Mouse (Mus musculus) adrenal gland, postnatal 10 days (tissue): ENCODE measurements at regions not wholly inside any gene's neighbourhood (a gene's known extent, or its start where the extent isn't known, plus 50 kb on each side); places are given as distances from the start of the nearest gene placed in this dataset.

Source experiments
- DNase-seq: peaks from one replicate; pipeline ENCODE4 v3.0.0; 2021; ENCODE audit warnings: mixed read lengths

DNA sequence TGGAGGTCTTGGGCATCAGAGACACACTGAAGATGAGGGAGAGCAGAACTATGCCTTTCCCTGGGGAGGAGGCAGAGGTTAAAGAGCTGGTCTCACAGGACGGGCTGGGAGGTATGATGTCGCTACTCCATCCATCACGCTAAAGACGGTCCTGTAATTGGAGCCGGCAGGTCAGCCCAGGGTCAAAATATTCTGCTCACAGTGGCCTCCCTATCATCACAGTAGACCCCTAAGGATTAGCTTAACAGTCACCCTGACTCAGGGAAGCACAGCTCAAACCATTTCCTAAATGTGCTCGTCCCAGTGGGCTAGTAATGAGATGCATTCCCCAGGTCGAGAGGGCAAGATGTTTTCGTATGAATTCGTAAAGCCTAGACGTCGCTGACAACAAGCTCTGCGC, 53.7 kb upstream of the Mon1b start:
- DNase-seq, result no peak

DNA sequence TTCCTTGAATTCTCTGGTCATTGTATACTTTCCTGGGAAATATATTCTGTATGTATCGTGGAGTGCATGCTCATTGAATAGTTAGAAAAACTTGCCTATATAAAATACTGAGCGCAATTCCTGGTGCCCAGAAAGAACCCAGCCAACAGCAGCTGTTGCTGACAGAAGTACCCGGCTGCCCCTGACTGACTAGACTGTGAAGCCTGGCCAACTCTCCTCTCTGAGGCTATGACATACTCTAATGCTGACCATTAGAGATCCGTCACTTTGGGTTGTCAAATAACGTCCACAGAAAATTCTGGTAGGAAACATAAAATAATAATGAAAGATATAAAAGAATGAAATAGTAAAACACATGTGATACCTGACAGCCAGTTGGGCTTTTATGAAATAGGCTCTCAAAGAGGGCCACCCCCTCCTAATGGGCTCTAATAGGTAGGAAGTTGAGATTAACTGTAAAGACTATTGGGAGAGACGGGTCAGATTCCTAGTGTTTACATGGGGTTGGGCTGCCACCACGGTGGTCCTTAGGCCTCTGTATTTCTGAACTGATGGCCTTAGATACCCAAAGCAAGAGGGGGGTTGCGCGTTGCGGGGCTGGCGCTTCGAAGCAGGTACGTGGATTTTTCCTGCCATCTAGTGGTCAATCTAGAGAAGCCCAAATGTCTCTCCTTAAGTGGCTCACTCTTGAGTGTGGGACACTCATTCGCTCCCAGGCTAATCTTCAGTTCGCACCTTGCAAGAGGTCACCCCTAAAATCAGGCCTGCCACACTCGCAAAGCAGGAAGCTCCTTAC, 53.0 kb upstream of the Mon1b start:
- peak; percentile 17 for DNase-seq

- no peak for DNase-seq
Observed at GRCm38 (mm10) chr8:113583801-113584200, 51.6 kb upstream of the Mon1b start.
